Mouse (Mus musculus): Measurements from ENCODE around the gene Klhl22. TPM values are rescaled to one million over a fixed set of nuclear protein-coding genes. Genes with fewer than 3 reads are reported as not detected.

Gene Klhl22
- polyA plus RNA-seq, 1 experiment from 2014 or later = 69.8 TPM

DNA sequence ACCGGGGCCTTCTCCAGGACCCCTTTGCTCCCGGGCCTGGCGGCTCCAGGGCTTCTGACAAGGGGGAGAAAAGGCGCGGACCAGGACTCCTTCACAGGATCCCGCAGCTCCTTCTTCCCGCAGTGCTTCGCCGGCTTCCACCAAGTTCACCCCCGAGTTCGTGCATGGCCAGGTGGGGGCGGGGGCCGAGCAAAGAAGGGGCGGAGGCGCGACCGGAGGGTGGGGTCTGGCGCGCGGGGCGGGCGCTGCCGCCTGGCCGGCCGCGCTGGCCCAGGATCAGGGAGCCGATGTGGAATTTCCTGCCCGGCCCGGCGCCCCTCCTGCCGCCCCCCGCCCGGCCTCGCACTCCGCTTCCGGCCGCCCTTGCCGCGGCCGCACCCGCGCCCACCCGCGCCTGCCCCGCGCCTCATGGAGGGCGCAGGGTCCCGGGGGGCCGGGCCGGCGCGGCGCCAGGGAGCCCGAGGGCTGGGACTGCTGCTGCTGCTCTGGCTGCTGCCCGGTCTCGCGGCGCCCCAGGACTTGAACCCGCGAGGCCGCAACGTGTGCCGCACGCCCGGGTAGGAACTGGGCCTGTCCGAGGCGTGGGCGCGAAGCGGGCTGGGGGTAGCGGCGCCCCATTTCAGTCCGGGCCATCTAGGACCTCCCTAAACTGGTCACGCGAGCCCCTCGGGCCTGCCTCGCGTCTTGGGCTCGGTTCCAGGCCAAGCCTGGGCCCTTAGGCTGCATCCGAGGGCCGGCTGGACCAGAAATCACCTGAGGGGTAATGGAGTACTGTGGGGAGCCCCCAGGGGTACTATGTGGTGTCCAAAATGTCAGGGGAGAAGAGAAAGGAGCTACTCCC lies 37.8 kb downstream of the Klhl22 start, which contains the start of gene Scarf2:
Gene Scarf2 (plus strand): TSS at position 312 of the 841 bp plus-strand sequence.
- Histone ChIP-seq H3K27ac (ENCODE audit: low read length) (peak within 1 kb of the TSS; percentile 95), H3K4me1 (ENCODE audit: insufficient read depth, low read length) (peaks cover 44% of the 10 kb centered on the region), H3K9ac (replicated peaks; ENCODE audit: low read length) (peak within 1 kb of the TSS; percentile 89), H3K36me3 (ENCODE audit: insufficient read depth, low read length) (peaks cover 6% of the 10 kb centered on the region; the same call in 1 of the 2 replicates), H3K9me3 (ENCODE audit: low read length) (no peaks in the 10 kb centered on the region), H3K27me3 (ENCODE audit: insufficient read depth, low read length) (peaks cover 41% of the 10 kb centered on the region), H3K4me3 (ENCODE audit: low read length) (peak within 1 kb of the TSS; percentile 65), H3K4me2 (replicated peaks; ENCODE audit: low read depth, low read length) (peak within 1 kb of the TSS; percentile 81)
- under 1% methylated on average over 58 of the region's 81 CpGs for WGBS
- peak; percentile 72 for ATAC-seq (ENCODE audit: low FRiP score, low TSS enrichment)

DNA sequence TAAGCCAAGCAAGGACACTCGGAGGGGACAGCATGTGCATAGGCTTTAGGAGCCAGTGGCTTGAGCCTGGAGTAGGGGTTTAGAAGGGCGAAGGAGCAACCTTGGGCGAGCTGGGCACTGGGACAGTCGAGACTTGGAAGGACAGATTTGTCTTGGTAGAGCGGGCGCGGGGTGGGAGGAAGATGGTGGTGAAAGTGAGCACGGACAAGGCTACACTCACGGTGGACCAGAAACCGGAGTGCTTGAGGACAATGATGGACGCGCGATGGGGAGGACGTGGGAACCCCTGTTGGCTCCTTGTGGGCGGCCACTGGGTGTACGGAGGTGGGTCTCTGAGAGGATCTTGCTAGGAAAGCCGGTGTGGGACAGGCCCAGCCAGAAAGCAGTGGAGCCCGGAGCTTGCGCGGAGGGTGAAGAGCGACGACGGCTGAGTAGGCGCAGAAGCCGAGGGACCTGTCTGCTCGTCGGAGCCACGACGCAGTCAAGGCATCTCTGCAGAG lies 38.4 kb downstream of the Klhl22 start:
- Histone ChIP-seq H3K4me3 (ENCODE audit: low read length) (peak overlapping the region; percentile 65), H3K9me3 (ENCODE audit: low read length) (no peaks in the 10 kb centered on the region), H3K27ac (ENCODE audit: low read length) (peak overlapping the region; percentile 95), H3K9ac (replicated peaks; ENCODE audit: low read length) (peak overlapping the region; percentile 89), H3K4me2 (replicated peaks; ENCODE audit: low read depth, low read length) (peak overlapping the region; percentile 81), H3K4me1 (ENCODE audit: insufficient read depth, low read length) (peaks cover 51% of the 10 kb centered on the region), H3K27me3 (ENCODE audit: insufficient read depth, low read length) (peaks cover 48% of the 10 kb centered on the region), H3K36me3 (ENCODE audit: insufficient read depth, low read length) (no peaks in the 10 kb centered on the region)
- WGBS = 1% methylated on average over 29 of the region's 29 CpGs
- ATAC-seq (ENCODE audit: low FRiP score, low TSS enrichment) = peak; percentile 12; the same call in 1 of the 2 replicates

DNA sequence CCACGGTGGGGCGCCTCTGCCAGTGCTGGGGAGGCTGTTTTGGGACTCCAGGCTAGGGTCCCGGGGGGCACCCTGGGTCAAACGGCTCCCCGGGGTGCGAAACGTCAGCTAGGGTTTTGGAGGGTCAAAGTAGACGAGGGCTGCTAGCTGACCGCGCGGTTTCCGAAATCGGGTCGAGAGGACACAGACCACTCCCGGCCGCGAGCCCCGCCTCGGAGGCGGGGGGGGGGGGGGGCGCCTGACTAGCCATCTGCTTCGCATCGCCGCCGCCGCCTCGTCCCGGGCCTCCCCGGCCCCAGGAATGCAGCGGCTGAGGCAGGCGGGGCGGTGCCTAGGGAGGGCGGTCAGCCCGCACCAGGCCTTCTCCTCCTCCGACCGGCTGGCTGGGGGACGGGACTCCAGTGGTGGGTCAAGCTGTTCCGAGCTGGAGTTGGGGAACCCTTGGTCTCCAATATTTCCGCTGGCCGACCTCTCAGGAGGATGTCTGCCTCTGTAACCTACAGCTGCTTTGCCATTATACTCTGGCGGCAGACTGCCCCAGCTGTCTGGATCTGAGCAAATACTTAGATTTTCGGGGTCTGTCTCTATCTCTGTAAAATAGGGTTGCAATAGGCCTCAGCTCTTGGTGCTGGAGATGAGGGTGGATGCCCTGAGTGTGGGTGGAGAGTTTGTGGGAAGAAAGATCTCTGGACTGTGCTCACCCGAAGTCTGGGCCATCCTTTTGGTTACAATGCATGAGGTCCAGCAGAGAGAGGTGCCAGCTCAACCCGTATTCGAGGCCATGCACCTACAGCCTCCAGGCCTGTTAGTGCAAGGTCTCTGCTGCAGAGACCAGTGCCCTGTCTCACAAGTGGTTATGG lies 39.1 kb downstream of the Klhl22 start:
- H3K9ac ChIP-seq (replicated peaks; ENCODE audit: low read length) = peak overlapping the region; percentile 89
- peak overlapping the region; percentile 95 for H3K27ac ChIP-seq (ENCODE audit: low read length)
- peak; percentile 84 for ATAC-seq (ENCODE audit: low FRiP score, low TSS enrichment)
- H3K4me3 ChIP-seq (ENCODE audit: low read length) = peak overlapping the region; percentile 65
- WGBS = 3% methylated on average over 38 of the region's 45 CpGs
- peak overlapping the region; percentile 81 for H3K4me2 ChIP-seq (replicated peaks; ENCODE audit: low read depth, low read length)
- 0 out of 2 replicates have a peak, but pooled peaks cover 5% of the 10 kb centered on the region for H3K36me3 ChIP-seq (ENCODE audit: insufficient read depth, low read length)
- peaks cover 58% of the 10 kb centered on the region for H3K4me1 ChIP-seq (ENCODE audit: insufficient read depth, low read length)
- H3K27me3 ChIP-seq (ENCODE audit: insufficient read depth, low read length) = peaks cover 55% of the 10 kb centered on the region
- H3K9me3 ChIP-seq (ENCODE audit: low read length) = no peaks in the 10 kb centered on the region

DNA sequence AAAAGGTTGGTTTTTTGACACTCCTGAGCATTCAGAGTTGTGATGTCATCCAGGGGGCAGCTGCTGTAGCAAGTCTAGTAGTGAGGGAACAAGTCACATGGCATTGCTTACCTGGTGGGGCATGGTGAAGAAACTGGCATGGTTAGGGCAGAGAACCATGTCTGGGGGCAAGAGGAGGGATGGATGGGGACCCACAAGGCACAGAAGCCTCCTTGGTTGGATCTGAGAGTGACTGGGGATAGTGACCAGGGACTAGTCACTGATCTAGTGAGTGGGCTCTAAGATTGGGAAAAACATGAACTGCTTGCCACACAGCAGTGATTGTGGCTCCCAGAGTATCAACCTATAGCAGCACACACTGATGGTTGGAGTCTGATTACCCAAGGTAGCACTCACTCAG lies 40.2 kb downstream of the Klhl22 start:
- Histone ChIP-seq H3K4me1 (ENCODE audit: insufficient read depth, low read length) (peaks cover 67% of the 10 kb centered on the region), H3K9ac (replicated peaks; ENCODE audit: low read length) (no peak overlapping the region)

DNA sequence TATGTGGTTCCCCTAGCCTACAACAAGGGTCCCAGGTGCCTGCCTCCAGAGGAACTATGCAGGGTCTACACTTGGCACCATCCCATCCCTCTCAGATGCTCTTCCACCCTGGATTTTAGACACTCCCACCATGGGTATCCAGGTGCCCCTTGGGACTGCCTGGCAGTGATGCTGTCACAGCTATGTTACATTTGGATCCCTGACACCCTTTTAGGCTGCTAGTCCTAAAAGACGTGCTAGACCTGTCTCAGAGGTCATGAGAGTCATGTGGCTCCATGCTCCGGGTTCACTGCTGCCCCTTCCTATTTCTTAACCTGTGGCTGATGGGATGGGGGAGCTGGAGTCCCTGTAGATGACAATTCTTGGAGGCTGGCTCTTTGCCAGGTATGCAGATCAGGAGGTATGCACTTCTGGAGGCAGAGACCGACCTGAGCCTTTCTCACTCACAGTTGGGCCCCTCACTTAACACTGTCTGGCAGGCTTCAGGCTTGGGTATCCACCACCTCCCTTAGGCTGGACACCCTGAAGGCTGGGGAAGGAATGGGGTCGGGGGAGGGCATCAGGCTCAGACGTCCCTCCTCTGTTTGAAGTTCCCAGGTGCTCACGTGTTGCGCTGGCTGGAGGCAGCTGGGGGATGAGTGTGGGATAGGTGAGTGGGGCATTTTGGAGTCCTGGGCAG lies 42.5 kb downstream of the Klhl22 start:
- Histone ChIP-seq H3K27ac (ENCODE audit: low read length) (no peak overlapping the region), H3K27me3 (ENCODE audit: insufficient read depth, low read length) (peaks cover 81% of the 10 kb centered on the region), H3K4me2 (replicated peaks; ENCODE audit: low read depth, low read length) (no peak overlapping the region), H3K36me3 (ENCODE audit: insufficient read depth, low read length) (0 out of 2 replicates have a peak, but pooled peaks cover 5% of the 10 kb centered on the region), H3K4me3 (ENCODE audit: low read length) (no peak overlapping the region), H3K4me1 (ENCODE audit: insufficient read depth, low read length) (peaks cover 79% of the 10 kb centered on the region), H3K9ac (replicated peaks; ENCODE audit: low read length) (no peak overlapping the region), H3K9me3 (ENCODE audit: low read length) (no peaks in the 10 kb centered on the region)
- 11% methylated on average over 7 of the region's 7 CpGs for WGBS
- ATAC-seq (ENCODE audit: low FRiP score, low TSS enrichment) = no peak

More for the DNA sequence above, 40.2 kb downstream of the Klhl22 start:
- Histone ChIP-seq H3K27me3 (ENCODE audit: insufficient read depth, low read length) (peaks cover 65% of the 10 kb centered on the region), H3K4me3 (ENCODE audit: low read length) (peak overlapping the region; percentile 65; the same call in 1 of the 2 replicates), H3K4me2 (replicated peaks; ENCODE audit: low read depth, low read length) (peak overlapping the region; percentile 81), H3K36me3 (ENCODE audit: insufficient read depth, low read length) (0 out of 2 replicates have a peak, but pooled peaks cover 5% of the 10 kb centered on the region), H3K9me3 (ENCODE audit: low read length) (no peaks in the 10 kb centered on the region), H3K27ac (ENCODE audit: low read length) (no peak overlapping the region)
- ATAC-seq (ENCODE audit: low FRiP score, low TSS enrichment) = no peak

DNA sequence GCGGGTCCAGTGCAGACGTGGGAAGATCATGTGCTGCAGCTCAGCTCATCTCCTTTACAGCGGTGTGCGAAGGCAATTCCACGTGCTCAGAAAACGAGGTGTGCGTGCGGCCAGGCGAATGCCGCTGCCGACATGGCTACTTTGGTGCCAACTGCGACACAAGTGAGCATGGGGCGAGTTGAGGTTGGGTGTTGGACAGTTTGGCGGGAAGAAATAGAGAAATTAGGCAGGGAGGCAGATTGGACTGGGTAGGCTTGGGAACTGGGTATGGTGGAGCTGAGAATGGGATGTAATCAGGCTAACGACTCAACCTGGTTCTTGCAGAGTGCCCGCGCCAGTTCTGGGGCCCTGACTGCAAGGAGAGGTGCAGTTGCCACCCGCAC lies 43.0 kb downstream of the Klhl22 start:
- ATAC-seq (ENCODE audit: low FRiP score, low TSS enrichment) = no peak
- Histone ChIP-seq H3K9me3 (ENCODE audit: low read length) (no peaks in the 10 kb centered on the region), H3K4me2 (replicated peaks; ENCODE audit: low read depth, low read length) (peak overlapping the region; percentile 53), H3K4me1 (ENCODE audit: insufficient read depth, low read length) (peaks cover 79% of the 10 kb centered on the region), H3K9ac (replicated peaks; ENCODE audit: low read length) (peak overlapping the region; percentile 24; the same call in 1 of the 2 replicates), H3K27ac (ENCODE audit: low read length) (no peak overlapping the region), H3K4me3 (ENCODE audit: low read length) (peak overlapping the region; percentile 44), H3K36me3 (ENCODE audit: insufficient read depth, low read length) (0 out of 2 replicates have a peak, but pooled peaks cover 5% of the 10 kb centered on the region), H3K27me3 (ENCODE audit: insufficient read depth, low read length) (peaks cover 80% of the 10 kb centered on the region)
- WGBS = 26% methylated on average over 18 of the region's 18 CpGs

DNA sequence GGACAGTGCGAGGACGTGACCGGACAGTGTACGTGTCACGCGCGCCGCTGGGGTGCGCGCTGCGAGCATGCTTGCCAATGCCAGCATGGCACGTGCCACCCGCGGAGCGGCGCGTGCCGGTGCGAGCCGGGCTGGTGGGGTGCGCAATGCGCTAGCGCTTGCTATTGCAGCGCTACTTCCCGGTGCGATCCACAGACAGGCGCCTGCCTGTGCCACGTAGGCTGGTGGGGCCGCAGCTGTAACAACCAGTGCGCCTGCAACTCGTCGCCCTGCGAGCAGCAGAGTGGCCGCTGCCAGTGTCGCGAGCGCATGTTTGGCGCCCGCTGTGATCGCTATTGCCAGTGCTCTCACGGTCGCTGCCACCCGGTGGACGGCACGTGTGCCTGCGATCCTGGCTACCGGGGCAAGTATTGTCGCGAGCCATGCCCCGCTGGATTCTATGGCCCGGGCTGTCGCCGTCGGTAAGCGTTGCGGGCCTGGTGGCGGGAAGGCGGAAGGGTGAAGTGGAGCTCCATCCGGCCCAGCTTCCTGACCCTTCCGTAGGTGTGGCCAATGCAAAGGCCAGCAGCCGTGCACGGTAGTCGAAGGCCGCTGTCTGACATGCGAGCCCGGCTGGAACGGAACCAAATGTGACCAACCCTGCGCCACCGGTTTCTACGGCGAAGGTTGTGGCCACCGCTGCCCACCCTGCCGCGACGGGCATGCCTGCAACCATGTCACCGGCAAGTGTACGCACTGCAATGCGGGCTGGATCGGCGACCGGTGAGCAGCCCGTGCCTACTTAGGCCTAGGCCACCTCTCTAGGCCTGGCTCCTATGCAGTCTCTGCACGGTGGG lies 43.6 kb downstream of the Klhl22 start:
- peaks cover 77% of the 10 kb centered on the region for H3K27me3 ChIP-seq (ENCODE audit: insufficient read depth, low read length)
- 11% methylated on average over 83 of the region's 83 CpGs for WGBS

DNA sequence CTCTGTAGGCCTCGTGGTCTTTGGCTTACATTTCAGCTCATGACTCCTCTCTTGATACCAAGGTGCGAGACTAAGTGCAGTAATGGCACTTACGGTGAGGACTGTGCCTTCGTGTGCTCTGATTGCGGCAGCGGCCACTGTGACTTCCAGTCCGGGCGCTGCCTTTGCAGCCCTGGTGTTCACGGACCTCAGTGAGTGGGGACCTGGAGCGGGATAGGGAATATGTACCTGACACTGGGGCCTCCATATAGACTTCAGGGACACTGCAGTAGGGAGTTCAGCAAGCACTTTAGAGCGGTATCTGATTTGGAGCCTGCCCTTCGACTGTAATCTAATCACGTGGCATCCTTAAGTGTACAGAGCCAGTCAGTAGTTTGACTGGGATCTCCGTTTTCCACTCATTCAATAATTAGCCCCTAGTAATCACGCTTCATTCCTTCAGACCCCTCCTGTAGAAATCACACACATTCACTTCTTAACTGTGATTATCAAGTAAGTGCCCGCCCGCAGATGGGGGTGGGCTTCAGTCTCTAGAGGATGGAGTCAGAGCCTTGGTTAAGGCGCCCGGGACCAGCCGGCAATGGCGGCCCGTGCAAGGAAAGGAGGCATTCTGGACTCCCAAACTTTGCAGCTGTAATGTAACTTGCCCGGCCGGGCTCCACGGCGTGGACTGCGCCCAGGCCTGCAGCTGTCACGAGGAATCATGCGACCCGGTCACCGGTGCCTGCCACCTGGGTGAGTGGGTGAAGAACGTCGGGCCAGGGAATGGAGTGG lies 44.4 kb downstream of the Klhl22 start:
- WGBS = 29% methylated on average over 33 of the region's 33 CpGs
- H3K4me3 ChIP-seq (ENCODE audit: low read length) = peak overlapping the region; percentile 44
- H3K4me2 ChIP-seq (replicated peaks; ENCODE audit: low read depth, low read length) = peak overlapping the region; percentile 62
- no peaks in the 10 kb centered on the region for H3K9me3 ChIP-seq (ENCODE audit: low read length)
- H3K27ac ChIP-seq (ENCODE audit: low read length) = no peak overlapping the region
- H3K4me1 ChIP-seq (ENCODE audit: insufficient read depth, low read length) = peaks cover 72% of the 10 kb centered on the region
- H3K9ac ChIP-seq (replicated peaks; ENCODE audit: low read length) = peak overlapping the region; percentile 27; the same call in 1 of the 2 replicates
- 0 out of 2 replicates have a peak, but pooled peaks cover 5% of the 10 kb centered on the region for H3K36me3 ChIP-seq (ENCODE audit: insufficient read depth, low read length)
- peaks cover 73% of the 10 kb centered on the region for H3K27me3 ChIP-seq (ENCODE audit: insufficient read depth, low read length)
- no peak for ATAC-seq (ENCODE audit: low FRiP score, low TSS enrichment)

More for the DNA sequence above, 43.6 kb downstream of the Klhl22 start:
- peaks cover 80% of the 10 kb centered on the region for H3K4me1 ChIP-seq (ENCODE audit: insufficient read depth, low read length)
- no peak overlapping the region for H3K27ac ChIP-seq (ENCODE audit: low read length)
- no peak for ATAC-seq (ENCODE audit: low FRiP score, low TSS enrichment)
- H3K4me3 ChIP-seq (ENCODE audit: low read length) = peak overlapping the region; percentile 44
- peak overlapping the region; percentile 24 for H3K9ac ChIP-seq (replicated peaks; ENCODE audit: low read length)
- H3K4me2 ChIP-seq (replicated peaks; ENCODE audit: low read depth, low read length) = peak overlapping the region; percentile 53
- no peaks in the 10 kb centered on the region for H3K9me3 ChIP-seq (ENCODE audit: low read length)
- H3K36me3 ChIP-seq (ENCODE audit: insufficient read depth, low read length) = 0 out of 2 replicates have a peak, but pooled peaks cover 5% of the 10 kb centered on the region

Measured in kidney, embryonic 16.5 days (tissue).